Mouse (Mus musculus) liver, postnatal 0 days (tissue): ENCODE measurements around the gene Cd300ld4.

ENCODE experiments used
- CTCF ChIP-seq: sonication (generic); IDR thresholded peaks from 2 replicates; pipeline ENCODE4 v1.5.1; 2016; ENCODE audit warnings: antibody characterized with exemption, low read depth
- EP300 ChIP-seq: IDR thresholded peaks from 2 replicates; pipeline ENCODE4 v1.6.1; 2016; ENCODE audit warnings: antibody characterized with exemption, low read depth, mild to moderate bottlenecking

DNA sequence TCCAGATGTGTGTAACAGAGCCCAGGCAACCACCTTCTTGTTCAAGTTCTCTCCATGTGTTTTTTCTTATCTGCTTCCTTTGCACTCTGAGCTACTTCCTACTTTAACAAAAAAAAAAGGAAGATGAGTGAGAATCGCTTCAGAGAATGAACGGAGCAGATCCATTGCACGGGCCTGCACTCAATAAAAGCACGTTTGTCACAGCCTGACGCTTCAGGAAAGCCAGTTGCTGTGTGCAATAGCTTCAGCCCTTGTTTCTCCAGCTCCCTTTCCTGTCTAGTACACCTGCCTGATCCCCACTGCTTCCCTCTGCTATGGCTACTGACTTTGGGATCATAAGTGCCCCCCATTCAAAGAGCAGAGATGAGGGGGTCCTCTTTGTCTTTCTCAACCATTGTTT lies 35.3 kb upstream of the Cd300ld4 start, which contains the start of gene Cd300e:
- TF ChIP-seq CTCF (no peak), EP300 (no peak)
